Mouse (Mus musculus) C2C12 (cell line): ENCODE measurements around the gene Gm5751.

ENCODE experiments used
- CTCF ChIP-seq: IDR thresholded peaks from one replicate; pipeline ENCODE4 v1.5.1; 2011; ENCODE audit not compliant: control insufficient read depth, insufficient read depth, insufficient read length
- USF1 ChIP-seq: IDR thresholded peaks from one replicate; pipeline ENCODE4 v1.6.1; 2011; ENCODE audit warnings: low read depth, mild to moderate bottlenecking, control low read depth, moderate library complexity

GRCm38 (mm10) chrX:8892343-8893155 lies 18.5 kb downstream of the Gm5751 start, which contains the start of gene B630019K06Rik:
- TF ChIP-seq CTCF: no peak
- no peak for TF ChIP-seq USF1
